Mouse (Mus musculus) ES-E14 (cell line): Measurements from ENCODE around the gene Robo1. TPM values are rescaled to one million over a fixed set of nuclear protein-coding genes. Genes with fewer than 3 reads are reported as not detected.

Experiments used
- DNase-seq: peaks from one replicate; pipeline ENCODE4 v3.0.0-alpha.2; 2013; ENCODE audit warnings: low read depth, low spot score
- H3K27ac ChIP-seq: 2 replicates; pipeline ENCODE4 v1.5.1; 2012; ENCODE audit warnings: low read depth, mild to moderate bottlenecking, low read length, moderate library complexity, mixed read lengths; ENCODE audit not compliant: poor library complexity, insufficient read depth, severe bottlenecking
- H3K36me3 ChIP-seq: 2 replicates; pipeline ENCODE4 v1.6.1; 2012; ENCODE audit warnings: mild to moderate bottlenecking, low read length, moderate library complexity, mixed read lengths; ENCODE audit not compliant: control insufficient read depth, poor library complexity, insufficient read depth, severe bottlenecking
- H3K4me1 ChIP-seq, 2 experiments: fragments of 150-350 bp in 1 of 2; sonication (generic) in 1 of 2; 2 replicates each; pipeline ENCODE4 v1.6.1; 2012; ENCODE audit warnings: low read length in 2 of 2, mild to moderate bottlenecking in 1 of 2, mixed read lengths in 1 of 2; ENCODE audit not compliant: control insufficient read depth in 2 of 2, insufficient read depth in 2 of 2, poor library complexity in 1 of 2
- H3K4me3 ChIP-seq, 2 experiments: fragments of 150-350 bp in 1 of 2; sonication (generic) in 1 of 2; 2 replicates each; pipeline ENCODE4 v1.5.1; 2012; ENCODE audit warnings: low read length in 2 of 2, low read depth in 1 of 2, mild to moderate bottlenecking in 1 of 2, mixed read lengths in 1 of 2; ENCODE audit not compliant: insufficient read depth in 1 of 2, poor library complexity in 1 of 2, severe bottlenecking in 1 of 2
- H3K9ac ChIP-seq: 2 replicates; pipeline ENCODE4 v1.6.1; 2012; ENCODE audit warnings: low read depth, mild to moderate bottlenecking, low read length, mixed read lengths; ENCODE audit not compliant: poor library complexity, insufficient read depth, severe bottlenecking
- H3K9me3 ChIP-seq: fragments of 150-350 bp; sonication (generic); 2 replicates; pipeline ENCODE4 v1.6.1; 2012; ENCODE audit warnings: low read depth, mild to moderate bottlenecking, low read length; ENCODE audit not compliant: control insufficient read depth, insufficient read depth
- CHD2 ChIP-seq: IDR thresholded peaks from 2 replicates; pipeline ENCODE4 v1.6.1; 2014; ENCODE audit warnings: mild to moderate bottlenecking, low read depth, low read length, inconsistent platforms
- HCFC1 ChIP-seq: IDR thresholded peaks from 2 replicates; pipeline ENCODE4 v1.6.1; 2012; ENCODE audit warnings: low read length, inconsistent platforms, borderline replicate concordance; ENCODE audit not compliant: insufficient read depth
- MAFK ChIP-seq: IDR thresholded peaks from 2 replicates; pipeline ENCODE4 v1.6.1; 2014; ENCODE audit warnings: mild to moderate bottlenecking, low read depth, low read length, inconsistent platforms; ENCODE audit not compliant: insufficient read depth
- ZC3H11A ChIP-seq: IDR thresholded peaks from 2 replicates; pipeline ENCODE4 v1.6.1; 2012; ENCODE audit warnings: low read depth, mild to moderate bottlenecking, inconsistent platforms, low read length, borderline replicate concordance
- ZNF384 ChIP-seq: IDR thresholded peaks from 2 replicates; pipeline ENCODE4 v1.6.1; 2012; ENCODE audit warnings: low read depth, low read length, inconsistent platforms
- in situ Hi-C, 2 experiments: fragments of 600-800 bp; cut with MboI; formaldehyde crosslinking; loops; one replicate each; pipeline ENCODE4 v1.15.1; 2025; ENCODE audit warnings: low sequenced_read_pairs in 2 of 2, inconsistent platforms in 1 of 2; ENCODE audit not compliant: unreplicated experiment in 2 of 2
- total RNA-seq: library from RNA; depleted of rRNA; stranded (reverse); fragments of 300-350 nt; gene quantifications from 2 replicates; pipeline ENCODE4 v1.2.3, GENCODE M21; 2012

Robo1 gene
- total RNA-seq, 1 experiment: 20.5 TPM

DNA sequence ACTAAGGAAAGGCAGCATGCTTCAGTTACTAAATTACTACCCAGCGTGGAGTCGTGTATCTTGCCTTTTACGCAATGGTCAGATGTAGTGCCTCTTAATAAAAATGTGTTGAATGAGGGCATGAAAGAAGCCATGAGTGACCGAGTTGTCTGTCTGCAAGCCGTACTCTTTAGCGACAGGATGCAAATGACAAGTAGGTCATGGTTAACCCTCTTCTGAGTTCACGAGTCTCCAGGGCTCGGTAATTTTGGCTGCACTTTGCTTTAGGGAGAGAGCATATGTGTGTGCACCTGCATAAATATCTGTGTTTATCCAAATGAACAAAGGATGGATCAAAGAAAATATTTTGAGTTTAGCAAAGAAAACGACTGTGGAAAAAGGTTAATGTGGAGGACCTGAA lies 533.0 kb downstream of the Robo1 start:
- DNase-seq: no peak
- in situ Hi-C loops: no loop called here
- H3K9ac ChIP-seq: no peak overlapping the region
- H3K36me3 ChIP-seq: no peaks in the 10 kb centered on the region
- H3K4me3 ChIP-seq: no peak overlapping the region
- no peak overlapping the region for H3K27ac ChIP-seq
- no peaks in the 10 kb centered on the region for H3K9me3 ChIP-seq
- TF ChIP-seq ZC3H11A: no peak
- no peak for TF ChIP-seq ZNF384
- TF ChIP-seq CHD2: no peak
- TF ChIP-seq HCFC1: no peak
- TF ChIP-seq MAFK: no peak
- no peaks in the 10 kb centered on the region for H3K4me1 ChIP-seq

DNA sequence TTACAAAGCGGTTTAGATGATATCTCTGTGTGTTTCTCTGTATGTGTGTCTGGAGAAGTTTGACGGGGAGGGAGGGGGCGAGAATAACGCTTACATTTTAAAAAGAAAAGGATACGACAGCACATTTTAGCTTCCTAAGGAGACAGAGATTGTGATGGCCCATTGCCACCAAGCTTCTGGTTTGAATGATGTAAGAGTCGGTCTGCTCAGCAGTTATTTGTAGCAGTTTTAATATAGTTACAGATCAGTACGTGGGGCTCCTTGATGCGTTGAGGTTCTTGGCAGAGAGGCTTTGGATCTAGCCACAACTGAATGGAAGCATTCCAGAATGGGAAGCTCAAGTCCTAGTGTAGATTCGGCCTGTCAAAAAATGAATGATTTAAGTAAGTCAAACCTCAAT lies 546.0 kb downstream of the Robo1 start:
- no peak overlapping the region for H3K27ac ChIP-seq
- no peaks in the 10 kb centered on the region for H3K9me3 ChIP-seq
- H3K36me3 ChIP-seq: no peaks in the 10 kb centered on the region
- no peaks in the 10 kb centered on the region for H3K4me1 ChIP-seq
- no peak for DNase-seq
- no peak overlapping the region for H3K9ac ChIP-seq
- TF ChIP-seq HCFC1: no peak
- H3K4me3 ChIP-seq: no peak overlapping the region
- in situ Hi-C loops: no loop called here

DNA sequence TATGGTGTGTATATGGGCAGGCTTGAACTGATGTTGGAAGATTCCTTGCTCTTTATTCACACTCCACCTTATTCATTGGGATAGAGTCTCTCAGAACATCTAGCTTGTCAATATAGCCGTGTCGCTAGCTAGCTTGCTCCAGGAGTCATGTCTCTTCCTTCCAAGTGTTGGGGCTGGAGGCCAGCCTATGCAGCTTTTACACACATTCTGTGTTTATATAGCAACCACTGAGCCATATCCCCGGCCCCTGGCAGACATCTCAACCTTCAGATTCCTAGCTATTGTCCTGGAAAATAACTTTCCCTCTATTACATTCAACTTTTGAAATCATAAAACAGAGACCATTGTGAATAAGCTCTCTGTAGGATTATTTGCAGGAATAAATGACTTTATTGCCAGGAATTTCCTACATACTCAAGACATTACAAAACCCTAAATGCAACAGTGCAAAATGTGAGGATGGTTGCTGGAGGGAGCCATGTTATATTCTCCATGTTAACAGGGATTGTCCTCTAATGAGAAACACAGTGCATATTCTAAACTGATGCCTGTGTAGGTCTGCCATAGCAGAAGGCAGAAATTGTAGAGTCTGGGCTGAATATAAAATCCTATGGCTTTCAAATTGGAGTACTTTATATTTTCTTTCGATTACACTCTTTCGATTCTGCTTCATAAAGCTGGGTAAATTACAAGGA lies 546.9 kb downstream of the Robo1 start:
- Histone ChIP-seq H3K36me3 (no peaks in the 10 kb centered on the region), H3K4me1 (no peaks in the 10 kb centered on the region), H3K27ac (no peak overlapping the region), H3K9ac (no peak overlapping the region), H3K9me3 (no peaks in the 10 kb centered on the region), H3K4me3 (no peak overlapping the region)
- in situ Hi-C loops: no loop called here
- no peak for DNase-seq
- TF ChIP-seq MAFK: no peak
- TF ChIP-seq CHD2: no peak
- no peak for TF ChIP-seq HCFC1
- TF ChIP-seq ZNF384: no peak
- TF ChIP-seq ZC3H11A: no peak

DNA sequence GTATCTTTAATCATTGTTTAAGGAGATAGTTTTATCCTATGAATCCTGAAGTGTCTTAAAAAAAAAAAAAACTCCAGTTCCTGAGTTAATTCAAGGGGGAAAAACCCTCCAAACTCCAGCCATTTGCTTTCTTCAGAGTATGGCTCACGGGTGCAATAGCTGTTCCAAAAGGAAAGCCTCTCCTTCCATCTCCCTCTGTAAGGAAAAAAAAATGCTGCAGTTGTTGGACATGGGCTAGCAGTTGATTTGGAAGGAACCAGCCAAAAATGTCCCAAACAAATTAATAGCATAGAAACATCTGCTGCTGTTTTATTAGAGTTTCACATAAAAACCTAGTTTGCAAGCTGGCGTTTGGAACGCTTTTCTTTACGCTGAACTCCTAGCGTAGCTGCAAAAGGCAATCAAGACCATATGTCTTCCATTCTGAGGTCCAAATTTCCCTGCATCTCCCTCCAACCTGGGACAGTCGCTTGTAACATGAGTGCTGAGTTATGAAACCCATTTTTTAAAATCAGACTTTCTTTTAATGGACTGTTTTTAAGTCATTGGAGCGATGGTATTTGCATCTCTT lies 553.7 kb downstream of the Robo1 start:
- no peaks in the 10 kb centered on the region for H3K4me1 ChIP-seq
- no peak overlapping the region for H3K9ac ChIP-seq
- TF ChIP-seq CHD2: no peak
- in situ Hi-C loops: no loop called here
- no peaks in the 10 kb centered on the region for H3K9me3 ChIP-seq
- no peak for DNase-seq
- no peak overlapping the region for H3K4me3 ChIP-seq
- no peak overlapping the region for H3K27ac ChIP-seq
- no peaks in the 10 kb centered on the region for H3K36me3 ChIP-seq

DNA sequence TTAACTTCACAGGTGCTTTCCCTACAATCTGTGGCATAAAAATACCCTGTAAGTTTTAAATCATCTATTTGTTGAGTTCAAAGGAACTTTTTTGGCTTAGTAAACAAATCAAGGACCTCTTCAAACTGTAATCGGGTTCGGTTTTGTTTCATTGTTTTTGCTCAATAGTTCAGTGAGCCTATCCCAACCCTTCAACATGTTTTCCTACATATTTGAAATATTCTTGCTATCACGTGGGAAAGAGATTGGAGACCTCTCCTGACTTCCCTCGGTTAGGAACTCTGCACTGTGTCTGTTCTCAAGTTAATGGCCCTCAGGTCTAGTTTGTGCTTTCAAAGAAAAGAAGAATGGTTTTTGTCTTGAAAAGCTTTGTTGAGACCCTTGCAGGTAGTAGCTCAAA lies 557.9 kb downstream of the Robo1 start:
- Histone ChIP-seq H3K9ac (no peak overlapping the region), H3K27ac (no peak overlapping the region), H3K4me3 (no peak overlapping the region), H3K9me3 (no peaks in the 10 kb centered on the region), H3K4me1 (no peaks in the 10 kb centered on the region), H3K36me3 (no peaks in the 10 kb centered on the region)
- no peak for TF ChIP-seq CHD2
- TF ChIP-seq ZNF384: no peak
- no peak for TF ChIP-seq MAFK
- no peak for TF ChIP-seq HCFC1
- no peak for DNase-seq
- in situ Hi-C loops: no loop called here
